Mouse (Mus musculus) myocyte (in vitro differentiated cells): ENCODE results near the gene Tnrc6c. TPM values are rescaled to one million over a fixed set of nuclear protein-coding genes. Genes with fewer than 3 reads are reported as not detected.

Experiments used
- H3K27me3 ChIP-seq: one replicate; pipeline ENCODE4 v1.6.1; 2011; ENCODE audit not compliant: control insufficient read depth, insufficient read depth, insufficient read length
- H3K36me3 ChIP-seq: one replicate; pipeline ENCODE4 v1.6.1; 2011; ENCODE audit not compliant: control insufficient read depth, insufficient read depth
- H3K4me2 ChIP-seq: one replicate; pipeline ENCODE4 v1.6.1; 2011; ENCODE audit warnings: low read depth, control low read depth
- H3K4me3 ChIP-seq: one replicate; pipeline ENCODE4 v1.5.1; 2011; ENCODE audit warnings: mild to moderate bottlenecking, control low read depth, moderate library complexity
- H3K79me2 ChIP-seq: one replicate; pipeline ENCODE4 v1.6.1; 2011; ENCODE audit not compliant: control insufficient read depth, insufficient read depth
- H3ac ChIP-seq: one replicate; pipeline ENCODE4 v1.6.1; 2011; ENCODE audit not compliant: control insufficient read depth, insufficient read length
- CEBPB ChIP-seq: IDR thresholded peaks from 2 replicates; pipeline ENCODE4 v1.6.1; 2011; ENCODE audit warnings: mild to moderate bottlenecking, moderate library complexity; ENCODE audit not compliant: poor library complexity, insufficient read depth, severe bottlenecking
- E2F4 ChIP-seq: IDR thresholded peaks from one replicate; pipeline ENCODE4 v1.6.1; 2011; ENCODE audit warnings: mild to moderate bottlenecking, control low read depth, moderate library complexity; ENCODE audit not compliant: insufficient read depth
- MAX ChIP-seq: IDR thresholded peaks from one replicate; pipeline ENCODE4 v1.6.1; 2011; ENCODE audit warnings: low read depth, mild to moderate bottlenecking, control low read depth
- MYOD1 ChIP-seq, 3 experiments: IDR thresholded peaks; one replicate each; pipeline ENCODE4 v1.6.1; 2011; ENCODE audit warnings: control low read depth in 2 of 3, low read depth in 2 of 3, mild to moderate bottlenecking in 2 of 3, moderate library complexity in 1 of 3; ENCODE audit not compliant: insufficient read length in 2 of 3, control insufficient read depth in 1 of 3
- MYOG ChIP-seq, 3 experiments: IDR thresholded peaks; one replicate each; pipeline ENCODE4 v1.6.1; 2011; ENCODE audit warnings: control low read depth in 2 of 3, low read depth in 2 of 3, mild to moderate bottlenecking in 2 of 3; ENCODE audit not compliant: insufficient read length in 2 of 3, control insufficient read depth in 1 of 3, insufficient read depth in 1 of 3
- POLR2A ChIP-seq: IDR thresholded peaks from one replicate; pipeline ENCODE4 v1.6.1; 2011; ENCODE audit warnings: low read depth, mild to moderate bottlenecking, control low read depth, moderate library complexity; ENCODE audit not compliant: insufficient read length
- POLR2AphosphoS2 ChIP-seq: IDR thresholded peaks from one replicate; pipeline ENCODE4 v1.6.1; 2011; ENCODE audit warnings: low read depth, control low read depth; ENCODE audit not compliant: insufficient read length
- REST ChIP-seq: IDR thresholded peaks from one replicate; pipeline ENCODE4 v1.6.1; 2011; ENCODE audit warnings: mild to moderate bottlenecking, control low read depth, moderate library complexity; ENCODE audit not compliant: insufficient read depth, insufficient read length
- SRF ChIP-seq: IDR thresholded peaks from one replicate; pipeline ENCODE4 v1.6.1; 2011; ENCODE audit warnings: low read depth; ENCODE audit not compliant: control insufficient read depth, insufficient read length
- TCF12 ChIP-seq: IDR thresholded peaks from one replicate; pipeline ENCODE4 v1.6.1; 2011; ENCODE audit warnings: mild to moderate bottlenecking, control low read depth; ENCODE audit not compliant: poor library complexity, insufficient read depth, severe bottlenecking
- TCF3 ChIP-seq: IDR thresholded peaks from one replicate; pipeline ENCODE4 v1.6.1; 2011; ENCODE audit warnings: low read depth, control low read depth; ENCODE audit not compliant: insufficient read length
- USF1 ChIP-seq: IDR thresholded peaks from one replicate; pipeline ENCODE4 v1.6.1; 2011; ENCODE audit warnings: low read depth, mild to moderate bottlenecking, control low read depth, moderate library complexity
- polyA plus RNA-seq: library from polyadenylated mRNA; unstranded; fragments of >200 nt; fragmentation: generic; extraction: Trizol; gene quantifications from one replicate; pipeline ENCODE4 v1.2.1, GENCODE M21; 2012; ENCODE audit warnings: missing spikeins

Gene Tnrc6c
- polyA plus RNA-seq, 1 experiment: 7.4 TPM

DNA sequence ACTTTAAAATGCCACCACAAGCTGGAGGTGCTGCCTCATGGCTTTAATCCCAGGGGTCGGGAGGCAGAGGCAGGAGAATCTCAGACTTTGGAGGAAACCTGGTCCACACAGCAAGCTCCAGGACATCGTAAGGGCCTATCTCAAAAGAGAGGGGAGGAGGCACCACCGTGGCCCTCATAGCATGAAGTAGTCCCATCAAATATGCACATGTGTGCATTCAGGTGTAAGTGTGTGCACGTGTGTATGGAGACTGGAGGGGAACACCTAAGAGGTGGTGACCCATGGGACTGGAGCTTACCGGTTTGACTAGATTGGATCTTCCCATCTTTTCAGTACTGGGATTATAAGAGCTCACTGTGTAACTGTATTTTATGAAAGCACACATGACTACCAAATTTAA, 74.2 kb downstream of the Tnrc6c start:
- TF ChIP-seq MAX (no peak), TCF12 (no peak), POLR2AphosphoS2 (peak; percentile 78)
- no peak overlapping the region for H3K4me3 ChIP-seq
- no peaks in the 10 kb centered on the region for H3K27me3 ChIP-seq
- H3K79me2 ChIP-seq: no peaks in the 10 kb centered on the region
- peak overlapping the region; percentile 69 for H3K4me2 ChIP-seq
- H3ac ChIP-seq: no peak overlapping the region
- no peaks in the 10 kb centered on the region for H3K36me3 ChIP-seq

DNA sequence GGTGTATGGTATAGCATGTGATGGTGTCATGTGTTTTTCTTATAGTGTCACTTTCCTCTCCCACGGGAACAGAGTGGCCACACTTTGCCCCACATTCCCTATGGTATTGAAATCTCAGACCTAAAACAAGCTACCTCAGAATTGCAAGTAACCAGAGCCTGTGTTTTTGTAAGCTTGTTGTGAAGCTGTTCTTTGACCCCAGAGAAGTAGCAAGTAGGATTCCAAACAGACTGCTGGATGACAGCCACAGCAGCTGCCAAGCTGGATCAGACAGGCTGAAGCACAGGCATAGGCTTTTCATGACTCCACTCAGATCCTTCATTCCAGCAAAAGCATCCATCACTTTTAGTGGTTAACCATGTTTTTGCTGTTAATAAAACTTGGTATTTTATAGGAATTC, 74.8 kb downstream of the Tnrc6c start:
- no peak for TF ChIP-seq MAX
- TF ChIP-seq USF1: no peak
- TF ChIP-seq MYOD1 (IDR thresholded peaks at IDR 0.05; ENCODE audit: control insufficient read depth in 1 of 3, insufficient read length in 2 of 3, low read depth in 2 of 3): peak; percentile 93 to 96 (median 93)
- TF ChIP-seq REST: no peak
- TF ChIP-seq MYOG (IDR thresholded peaks at IDR 0.05; ENCODE audit: control insufficient read depth in 1 of 3, insufficient read depth in 1 of 3, insufficient read length in 2 of 3, low read depth in 2 of 3): peak in 2 of 3 experiments; percentile 24 to 73
- TF ChIP-seq POLR2A: no peak
- peak; percentile 63 for TF ChIP-seq POLR2AphosphoS2
- no peak for TF ChIP-seq CEBPB
- peak; percentile 24 for TF ChIP-seq TCF3
- TF ChIP-seq E2F4: no peak
- TF ChIP-seq SRF: no peak
- peak; percentile 16 for TF ChIP-seq TCF12
- peak overlapping the region; percentile 69 for H3K4me2 ChIP-seq
- no peak overlapping the region for H3K4me3 ChIP-seq
- H3ac ChIP-seq: no peak overlapping the region
- no peaks in the 10 kb centered on the region for H3K27me3 ChIP-seq
- H3K36me3 ChIP-seq: no peaks in the 10 kb centered on the region
- no peaks in the 10 kb centered on the region for H3K79me2 ChIP-seq

DNA sequence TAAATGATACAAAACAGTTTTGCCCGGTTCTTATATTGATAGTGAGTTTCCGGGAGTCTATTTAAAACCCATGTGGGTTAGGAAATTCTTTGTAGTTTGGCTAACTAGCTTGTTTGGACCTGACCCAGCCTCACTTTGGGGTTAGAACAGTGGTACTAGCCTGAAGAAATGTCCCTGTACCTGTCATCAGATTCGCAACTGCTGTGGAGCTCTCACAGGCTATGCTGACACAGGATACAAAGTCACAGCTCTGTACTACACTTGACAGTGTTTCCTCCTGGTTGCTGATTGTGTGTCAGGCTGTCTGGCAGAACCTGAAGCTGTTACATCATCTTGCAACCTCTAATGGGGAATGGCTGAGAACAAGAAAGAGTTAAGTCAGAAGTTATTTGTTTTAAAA, 75.3 kb downstream of the Tnrc6c start:
- H3K27me3 ChIP-seq: no peaks in the 10 kb centered on the region
- H3ac ChIP-seq: no peak overlapping the region
- no peak overlapping the region for H3K4me3 ChIP-seq
- no peaks in the 10 kb centered on the region for H3K79me2 ChIP-seq
- no peaks in the 10 kb centered on the region for H3K36me3 ChIP-seq
- TF ChIP-seq MYOD1 (IDR thresholded peaks at IDR 0.05; ENCODE audit: control insufficient read depth in 1 of 3, insufficient read length in 2 of 3, low read depth in 2 of 3) (no peak), POLR2AphosphoS2 (peak; percentile 52), E2F4 (no peak), CEBPB (peak; percentile 31; the same call in 1 of the 2 replicates)
- H3K4me2 ChIP-seq: peak overlapping the region; percentile 69

GRCm38 (mm10) chr11:117729798-117730489, 75.9 kb downstream of the Tnrc6c start:
- H3K4me2 ChIP-seq: peak overlapping the region; percentile 69
- no peaks in the 10 kb centered on the region for H3K27me3 ChIP-seq
- no peaks in the 10 kb centered on the region for H3K79me2 ChIP-seq
- no peaks in the 10 kb centered on the region for H3K36me3 ChIP-seq
- no peak overlapping the region for H3ac ChIP-seq
- no peak for TF ChIP-seq MAX
- no peak for TF ChIP-seq TCF3
- TF ChIP-seq MYOG (IDR thresholded peaks at IDR 0.05; ENCODE audit: control insufficient read depth in 1 of 3, insufficient read depth in 1 of 3, insufficient read length in 2 of 3, low read depth in 2 of 3): peak in 2 of 3 experiments; percentile 4 to 29
- no peak for TF ChIP-seq CEBPB
- TF ChIP-seq E2F4: no peak
- peak in 2 of 3 experiments; percentile 55 for TF ChIP-seq MYOD1 (IDR thresholded peaks at IDR 0.05; ENCODE audit: control insufficient read depth in 1 of 3, insufficient read length in 2 of 3, low read depth in 2 of 3)
- H3K4me3 ChIP-seq: no peak overlapping the region

GRCm38 (mm10) chr11:117730490-117730838, 76.4 kb downstream of the Tnrc6c start:
- TF ChIP-seq TCF3 (no peak), SRF (no peak), REST (no peak), TCF12 (no peak), POLR2AphosphoS2 (no peak), MYOG (IDR thresholded peaks at IDR 0.05; ENCODE audit: control insufficient read depth in 1 of 3, insufficient read depth in 1 of 3, insufficient read length in 2 of 3, low read depth in 2 of 3) (no peak), USF1 (no peak), E2F4 (no peak), MYOD1 (IDR thresholded peaks at IDR 0.05; ENCODE audit: control insufficient read depth in 1 of 3, insufficient read length in 2 of 3, low read depth in 2 of 3) (no peak), MAX (no peak), POLR2A (no peak), CEBPB (no peak)
- Histone ChIP-seq H3K4me3 (no peak overlapping the region), H3ac (no peak overlapping the region), H3K36me3 (no peaks in the 10 kb centered on the region), H3K4me2 (peak overlapping the region; percentile 69), H3K27me3 (no peaks in the 10 kb centered on the region), H3K79me2 (no peaks in the 10 kb centered on the region)
